Mouse (Mus musculus) ES-Bruce4 (cell line): ENCODE data around the gene Acadm.

Experiments used
- CTCF ChIP-seq: IDR thresholded peaks from one replicate; pipeline ENCODE4 v1.8.1; 2011; ENCODE audit warnings: low read depth, low read length
- POLR2A ChIP-seq: IDR thresholded peaks from one replicate; pipeline ENCODE4 v1.8.1; 2011; ENCODE audit warnings: low read length; ENCODE audit not compliant: insufficient read depth

- TF ChIP-seq POLR2A (no peak), CTCF (no peak)
These were observed 55.1 kb downstream of the Acadm start for GRCm38 (mm10) chr3:153889188-153889781.
